Mouse (Mus musculus): ENCODE measurements around the gene Olfr859. TPM values are rescaled to one million over a fixed set of nuclear protein-coding genes. Genes with fewer than 3 reads are reported as not detected.
"Not testable (repeated sequence)": the region's sequence is repeated elsewhere in the genome, so short reads cannot be mapped to it uniquely, and the experiment has no call there.

The Olfr859 gene
- polyA plus RNA-seq (2014; fragmentation: Nextera tagmentation; extraction: Ambion mirVana) = not detected in 2 replicates

GRCm38 (mm10) chr9:19804606-19805005 lies at the start of gene Olfr859:
Olfr859 (plus strand) TSS chr9:19804906.
- not testable (repeated sequence) for H3K4me2 ChIP-seq; H3K9me3 ChIP-seq (replicated peaks; ENCODE audit: control insufficient read depth, low read length); H3K27me3 ChIP-seq (ENCODE audit: control insufficient read depth, insufficient read depth, low read length); H3K4me3 ChIP-seq (ENCODE audit: low read depth, low read length); H3K4me1 ChIP-seq (ENCODE audit: control insufficient read depth, insufficient read depth, low read length); H3K36me3 ChIP-seq (ENCODE audit: control insufficient read depth, insufficient read depth, low read length); H3K27ac ChIP-seq (ENCODE audit: low read depth, low read length); ATAC-seq (replicated peaks; ENCODE audit: insufficient number of reproducible peaks, low FRiP score, low TSS enrichment); H3K9ac ChIP-seq (ENCODE audit: low read depth, low read length)
- 72% methylated on average over 1 of the region's 1 CpGs for WGBS (ENCODE audit: insufficient replicate concordance)

- no peaks in the 10 kb centered on the region for H3K36me3 ChIP-seq (ENCODE audit: control insufficient read depth, insufficient read depth, low read length)
- H3K4me3 ChIP-seq (ENCODE audit: low read depth, low read length) = no peak overlapping the region
- H3K9ac ChIP-seq (ENCODE audit: low read depth, low read length) = no peak overlapping the region
- H3K9me3 ChIP-seq (replicated peaks; ENCODE audit: control insufficient read depth, low read length) = peaks cover 7% of the 10 kb centered on the region
- 80% methylated on average over 14 of the region's 14 CpGs for WGBS (ENCODE audit: insufficient replicate concordance)
- H3K27ac ChIP-seq (ENCODE audit: low read depth, low read length) = no peak overlapping the region
- no peak overlapping the region for H3K4me2 ChIP-seq
- no peaks in the 10 kb centered on the region for H3K4me1 ChIP-seq (ENCODE audit: control insufficient read depth, insufficient read depth, low read length)
- no peaks in the 10 kb centered on the region for H3K27me3 ChIP-seq (ENCODE audit: control insufficient read depth, insufficient read depth, low read length)
- no peak for ATAC-seq (replicated peaks; ENCODE audit: insufficient number of reproducible peaks, low FRiP score, low TSS enrichment)
These were observed 35.6 kb upstream of the Olfr859 start for GRCm38 (mm10) chr9:19769136-19769535.

DNA sequence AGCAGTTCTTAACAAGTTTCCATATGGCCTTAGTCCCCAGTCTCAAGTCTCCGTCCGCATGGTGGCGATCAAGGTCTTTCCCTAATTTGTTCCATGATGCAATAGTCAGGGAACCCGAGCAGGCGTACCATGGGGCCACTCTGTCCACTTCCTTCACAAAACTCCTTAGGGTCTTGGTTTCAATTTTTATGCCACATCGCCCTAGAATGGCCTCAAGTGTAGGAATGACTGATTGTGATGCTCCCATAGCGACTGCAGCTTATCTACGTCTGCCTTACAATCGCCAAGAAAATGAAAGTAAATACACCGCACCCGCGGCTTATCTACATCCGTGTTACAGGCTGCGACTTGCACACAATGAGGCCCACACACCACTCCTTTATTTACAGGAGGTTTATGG lies 35.0 kb upstream of the Olfr859 start:
- Histone ChIP-seq H3K4me2 (no peak overlapping the region), H3K4me3 (ENCODE audit: low read depth, low read length) (no peak overlapping the region), H3K9me3 (replicated peaks; ENCODE audit: control insufficient read depth, low read length) (peaks cover 7% of the 10 kb centered on the region), H3K36me3 (ENCODE audit: control insufficient read depth, insufficient read depth, low read length) (no peaks in the 10 kb centered on the region), H3K4me1 (ENCODE audit: control insufficient read depth, insufficient read depth, low read length) (no peaks in the 10 kb centered on the region), H3K27ac (ENCODE audit: low read depth, low read length) (no peak overlapping the region), H3K27me3 (ENCODE audit: control insufficient read depth, insufficient read depth, low read length) (no peaks in the 10 kb centered on the region), H3K9ac (ENCODE audit: low read depth, low read length) (no peak overlapping the region)
- 91% methylated on average over 14 of the region's 14 CpGs for WGBS (ENCODE audit: insufficient replicate concordance)
- no peak for ATAC-seq (replicated peaks; ENCODE audit: insufficient number of reproducible peaks, low FRiP score, low TSS enrichment)

DNA sequence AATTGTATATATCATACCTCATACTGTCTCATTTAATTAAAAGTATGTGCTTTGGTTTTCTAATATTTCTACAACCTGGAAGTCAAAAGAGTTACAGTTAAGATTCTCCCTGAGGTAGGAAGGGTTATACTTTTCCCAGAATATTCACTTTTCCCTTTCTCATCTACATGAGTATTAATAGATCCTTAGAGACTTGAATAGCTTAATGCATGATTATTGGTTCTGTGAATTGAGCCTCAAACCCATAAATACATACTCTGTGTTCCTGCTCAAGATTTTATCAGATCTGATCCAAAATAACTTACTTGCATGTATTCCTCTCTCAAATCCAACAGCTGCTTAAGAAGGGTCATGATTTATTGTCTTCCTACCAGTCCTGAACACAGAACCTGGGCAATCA lies 24.7 kb upstream of the Olfr859 start, which contains the start of gene Olfr58:
Gene Olfr58 (plus strand): TSS at position 301 of the 400 bp plus-strand sequence.
- H3K27ac ChIP-seq (ENCODE audit: low read depth, low read length) = no peak within 1 kb of the TSS
- H3K9me3 ChIP-seq (replicated peaks; ENCODE audit: control insufficient read depth, low read length) = no peaks in the 10 kb centered on the region
- no peak within 1 kb of the TSS for H3K9ac ChIP-seq (ENCODE audit: low read depth, low read length)
- no peaks in the 10 kb centered on the region for H3K36me3 ChIP-seq (ENCODE audit: control insufficient read depth, insufficient read depth, low read length)
- H3K4me2 ChIP-seq = no peak within 1 kb of the TSS
- no peaks in the 10 kb centered on the region for H3K27me3 ChIP-seq (ENCODE audit: control insufficient read depth, insufficient read depth, low read length)
- H3K4me3 ChIP-seq (ENCODE audit: low read depth, low read length) = no peak within 1 kb of the TSS
- no peaks in the 10 kb centered on the region for H3K4me1 ChIP-seq (ENCODE audit: control insufficient read depth, insufficient read depth, low read length)
- ATAC-seq (replicated peaks; ENCODE audit: insufficient number of reproducible peaks, low FRiP score, low TSS enrichment) = no peak

GRCm38 (mm10) chr9:19803000-19803399 lies 1.7 kb upstream of the Olfr859 start:
- Histone ChIP-seq H3K27me3 (ENCODE audit: control insufficient read depth, insufficient read depth, low read length) (no peaks in the 10 kb centered on the region), H3K4me1 (ENCODE audit: control insufficient read depth, insufficient read depth, low read length) (no peaks in the 10 kb centered on the region), H3K27ac (ENCODE audit: low read depth, low read length) (no peak overlapping the region), H3K4me2 (no peak overlapping the region), H3K36me3 (ENCODE audit: control insufficient read depth, insufficient read depth, low read length) (no peaks in the 10 kb centered on the region), H3K4me3 (ENCODE audit: low read depth, low read length) (no peak overlapping the region), H3K9me3 (replicated peaks; ENCODE audit: control insufficient read depth, low read length) (0 out of 2 replicates have a peak, but pooled peaks cover 3% of the 10 kb centered on the region), H3K9ac (ENCODE audit: low read depth, low read length) (no peak overlapping the region)
- 71% methylated on average over 1 of the region's 1 CpGs for WGBS (ENCODE audit: insufficient replicate concordance)
- no peak for ATAC-seq (replicated peaks; ENCODE audit: insufficient number of reproducible peaks, low FRiP score, low TSS enrichment)

DNA sequence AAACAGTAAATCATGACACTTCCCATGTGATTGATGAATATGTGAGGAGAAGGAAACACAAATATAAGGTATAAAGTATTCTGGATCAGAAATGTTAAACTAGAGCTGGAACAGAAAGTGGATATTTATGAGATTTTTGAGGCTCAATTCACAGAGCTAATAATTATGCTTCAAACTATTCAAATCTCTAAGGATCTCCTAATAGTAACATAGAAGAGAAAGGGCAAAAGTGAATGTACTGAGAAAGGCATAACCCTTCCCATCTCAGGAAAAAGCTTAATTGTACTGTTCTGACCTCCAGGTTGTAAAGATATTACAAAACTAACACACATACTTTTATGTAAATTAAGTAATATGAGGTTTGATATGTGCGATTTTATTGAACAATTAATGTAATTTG lies 44.9 kb downstream of the Olfr859 start, which contains the start of gene Olfr860:
Gene Olfr860 (minus strand): TSS at position 101 of the 400 bp plus-strand sequence.
- no peak for ATAC-seq (replicated peaks; ENCODE audit: insufficient number of reproducible peaks, low FRiP score, low TSS enrichment)
- Histone ChIP-seq H3K4me3 (ENCODE audit: low read depth, low read length) (no peak within 1 kb of the TSS), H3K9me3 (replicated peaks; ENCODE audit: control insufficient read depth, low read length) (no peaks in the 10 kb centered on the region), H3K9ac (ENCODE audit: low read depth, low read length) (no peak within 1 kb of the TSS), H3K36me3 (ENCODE audit: control insufficient read depth, insufficient read depth, low read length) (no peaks in the 10 kb centered on the region), H3K27ac (ENCODE audit: low read depth, low read length) (no peak within 1 kb of the TSS), H3K27me3 (ENCODE audit: control insufficient read depth, insufficient read depth, low read length) (no peaks in the 10 kb centered on the region), H3K4me2 (no peak within 1 kb of the TSS), H3K4me1 (ENCODE audit: control insufficient read depth, insufficient read depth, low read length) (no peaks in the 10 kb centered on the region)
- 63% methylated on average over 1 of the region's 1 CpGs for WGBS (ENCODE audit: insufficient replicate concordance)

Other genes with a start within 250 kb of the Olfr859 start
- not detected in 2 replicates for gene Olfr854, start 237.5 kb upstream of the Olfr859 start, polyA plus RNA-seq (2014; fragmentation: Nextera tagmentation; extraction: Ambion mirVana)
- not detected in 2 replicates for gene Olfr855, start 222.3 kb upstream of the Olfr859 start, polyA plus RNA-seq (2014; fragmentation: Nextera tagmentation; extraction: Ambion mirVana)
- gene Zfp317, start 182.8 kb upstream of the Olfr859 start, polyA plus RNA-seq (2014; fragmentation: Nextera tagmentation; extraction: Ambion mirVana) = 21.0 and 25.7 TPM in 2 replicates
- gene Olfr857, start 95.5 kb upstream of the Olfr859 start, polyA plus RNA-seq (2014; fragmentation: Nextera tagmentation; extraction: Ambion mirVana) = not detected in 2 replicates
- not detected in 2 replicates for gene Olfr58, start 24.6 kb upstream of the Olfr859 start, polyA plus RNA-seq (2014; fragmentation: Nextera tagmentation; extraction: Ambion mirVana)
- gene Olfr860, start 44.8 kb downstream of the Olfr859 start, polyA plus RNA-seq (2014; fragmentation: Nextera tagmentation; extraction: Ambion mirVana) = not detected in 2 replicates
- gene Olfr862, start 83.1 kb downstream of the Olfr859 start, polyA plus RNA-seq (2014; fragmentation: Nextera tagmentation; extraction: Ambion mirVana) = not detected in 2 replicates
- 0.15 and 0.24 TPM in 2 replicates for gene Olfr77, start 112.0 kb downstream of the Olfr859 start, polyA plus RNA-seq (2014; fragmentation: Nextera tagmentation; extraction: Ambion mirVana)
- not detected in 2 replicates for gene Olfr866, start 223.1 kb downstream of the Olfr859 start, polyA plus RNA-seq (2014; fragmentation: Nextera tagmentation; extraction: Ambion mirVana)

All from heart, embryonic 11.5 days (tissue).